ENCODE assay signal across 10 mouse cellular contexts in genomic region chr14:15266287-15266686, GRCm38 (mm10).
DNase-seq lines count a peak whose midpoint lies in the region; ATAC-seq and TF ChIP-seq lines count a peak whose summit lies in the region.
"Had no signal": no experiment of that assay in that cellular context is flagged by ENCODE, and none has a peak within 500 bp of the region (broad histone marks: within the 10 kb centered on the region; RNA-seq: fewer than 3 reads in every experiment).

No protein-coding gene starts in this region.

- no peaks in the 10 kb centered on the region for H3K36me3 ChIP-seq in CH12.LX (replicated peaks in 1 of 2; ENCODE audit: control insufficient read depth in 1 of 2, insufficient read depth in 1 of 2, low read length in 1 of 2)

- H3K9me3 ChIP-seq in CH12.LX (replicated peaks; ENCODE audit: low read length): no peaks in the 10 kb centered on the region

- H3K4me2 ChIP-seq in CH12.LX (ENCODE audit: insufficient read depth, low read depth, poor library complexity, severe bottlenecking): no peak overlapping the region
- H3K4me2 ChIP-seq: hindbrain, embryonic 14.5 days had no signal

- no peak for TF ChIP-seq EP300 in CH12.LX (IDR thresholded peaks at IDR 0.05; ENCODE audit: low read length)

- peak; percentile 1 to 23 for DNase-seq in kidney, adult 8-10 months
- no peak for DNase-seq in kidney, adult 11 months
- peak; percentile 27 for DNase-seq in CH12.LX (ENCODE audit: extremely low read depth)
- peak; percentile 71 for DNase-seq in naive thymus-derived CD4-positive, alpha-beta T cell, adult 2 months (ENCODE audit: low read depth)
- DNase-seq in right cerebral cortex, postnatal 25 days: no peak
- DNase-seq in layer of hippocampus, adult 9-11 months: no peak

- no peaks in the 10 kb centered on the region for H3K79me2 ChIP-seq in CH12.LX (replicated peaks; ENCODE audit: control insufficient read depth, extremely low read depth, insufficient read depth, poor library complexity, severe bottlenecking)

- WGBS in bone marrow, adult 2 months: 68% methylated on average over 1 of the region's 1 CpGs

- TF ChIP-seq CTCF in CH12.LX (conservative IDR thresholded peaks at IDR 0.05 in 1 of 2, IDR thresholded peaks at IDR 0.05 in 1 of 2; ENCODE audit: low read depth in 2 of 2, low read length in 2 of 2): peak; percentile 56 to 85
- TF ChIP-seq CTCF in bone marrow, adult 2 months (IDR thresholded peaks at IDR 0.05; ENCODE audit: control insufficient read depth, insufficient read depth, low read length): 0 out of 2 replicates have a peak, but pooled peaks have one; percentile 29

- dilution Hi-C loops in CH12.LX (cut with MboI; ENCODE audit: extremely low pct_ligation_motif_present, extremely low pct_unique_long_range_greater_than_20kb, low sequenced_read_pairs): no loop called here

- no peak overlapping the region for H3K4me3 ChIP-seq in CH12.LX (replicated peaks in 1 of 3; ENCODE audit: low read depth in 2 of 3, low read length in 2 of 3, poor library complexity in 1 of 3)
- no peak overlapping the region for H3K4me3 ChIP-seq in bone marrow, adult 2 months (replicated peaks; ENCODE audit: control insufficient read depth, low read depth, low read length)
- H3K4me3 ChIP-seq: erythroblast, embryonic 14.5 days had no signal

- H3K4me1 ChIP-seq in CH12.LX (ENCODE audit: control insufficient read depth in 1 of 2, insufficient read depth in 2 of 2): no peaks in the 10 kb centered on the region
- no peaks in the 10 kb centered on the region for H3K4me1 ChIP-seq in bone marrow, adult 2 months (ENCODE audit: control insufficient read depth, insufficient read depth, low read length)

- no peak overlapping the region for H3K27ac ChIP-seq in CH12.LX (ENCODE audit: insufficient read depth, low read depth)
- H3K27ac ChIP-seq in bone marrow, adult 2 months (ENCODE audit: control insufficient read depth, insufficient read depth, low read depth, low read length, poor library complexity): no peak overlapping the region
- H3K27ac ChIP-seq: hindbrain, embryonic 14.5 days had no signal

- TF ChIP-seq RAD21 in CH12.LX (IDR thresholded peaks at IDR 0.05; ENCODE audit: low read depth, low read length): peak; percentile 29

- ATAC-seq in granulocyte monocyte progenitor cell, adult 5-6 weeks (replicated peaks; ENCODE audit: poor library complexity, severe bottlenecking): no peak

- no peak for TF ChIP-seq POLR2A in CH12.LX (IDR thresholded peaks at IDR 0.05; ENCODE audit: low read depth, low read length)
- TF ChIP-seq POLR2A in bone marrow, adult 2 months (IDR thresholded peaks at IDR 0.05; ENCODE audit: borderline replicate concordance, control insufficient read depth, low read depth, low read length): no peak

- in situ Hi-C loops in CH12.LX (cut with MboI; ENCODE audit: low pct_ligation_motif_present, low pct_unique_long_range_greater_than_20kb, low sequenced_read_pairs): no loop called here

- no peak overlapping the region for H3K9ac ChIP-seq in CH12.LX (ENCODE audit: insufficient read depth, low read depth)
- H3K9ac ChIP-seq: hindbrain, embryonic 14.5 days had no signal

- no peaks in the 10 kb centered on the region for H3K27me3 ChIP-seq in CH12.LX (replicated peaks)

TF ChIP-seq in CH12.LX, 34 proteins besides CTCF, POLR2A, EP300 and RAD21:
- no peak for TF ChIP-seq NRF1 (IDR thresholded peaks at IDR 0.05; ENCODE audit: low read depth, low read length)
- TF ChIP-seq ZKSCAN1 (IDR thresholded peaks at IDR 0.05; ENCODE audit: borderline replicate concordance, low read depth, low read length): no peak
- no peak for TF ChIP-seq NELFE (IDR thresholded peaks at IDR 0.05; ENCODE audit: low read depth, low read length)
- no peak for TF ChIP-seq HCFC1 (IDR thresholded peaks at IDR 0.05; ENCODE audit: low read depth, low read length)
- TF ChIP-seq TBP (conservative IDR thresholded peaks at IDR 0.05; ENCODE audit: low read depth, low read length): no peak
- TF ChIP-seq SMC3 (IDR thresholded peaks at IDR 0.05; ENCODE audit: low read depth, low read length): peak; percentile 54
- no peak for TF ChIP-seq BHLHE40 (IDR thresholded peaks at IDR 0.05; ENCODE audit: low read depth, low read length)
- no peak for TF ChIP-seq KAT2A (IDR thresholded peaks at IDR 0.05; ENCODE audit: insufficient replicate concordance, low read length)

Comparison
In these comparisons a context has a peak if more than half of its experiments do, and no peak if none do; other contexts are left out.
1. DNase-seq: peak in kidney, adult 8-10 months (2 of 2), CH12.LX (single experiment) and naive thymus-derived CD4-positive, alpha-beta T cell, adult 2 months (single experiment); none in kidney, adult 11 months (single experiment), right cerebral cortex, postnatal 25 days (single experiment) and layer of hippocampus, adult 9-11 months (single experiment).